Mouse (Mus musculus) liver, embryonic 15.5 days (tissue): Measurements from ENCODE around the gene Nkpd1. TPM values are rescaled to one million over a fixed set of nuclear protein-coding genes. Genes with fewer than 3 reads are reported as not detected.

Experiments
- ATAC-seq: fragments of 200-750 bp; cut with Nextera tagmentation; 2 replicates; pipeline ENCODE4 v1.8.0; 2017; ENCODE audit warnings: moderate number of reproducible peaks, mild to moderate bottlenecking, moderate library complexity; ENCODE audit not compliant: insufficient read depth
- H3K27ac ChIP-seq: fragments of 300-500 bp; sonication (generic); replicated peaks from 2 replicates; pipeline ENCODE4 v1.5.1; 2015; ENCODE audit warnings: mild to moderate bottlenecking, inconsistent platforms
- H3K27me3 ChIP-seq: fragments of 300-500 bp; sonication (generic); 2 replicates; pipeline ENCODE4 v1.6.1; 2015; ENCODE audit warnings: mild to moderate bottlenecking, inconsistent platforms
- H3K36me3 ChIP-seq: fragments of 300-500 bp; sonication (generic); replicated peaks from 2 replicates; pipeline ENCODE4 v1.6.1; 2015; ENCODE audit warnings: moderate library complexity, mild to moderate bottlenecking, inconsistent platforms
- H3K4me1 ChIP-seq: fragments of 300-500 bp; sonication (generic); replicated peaks from 2 replicates; pipeline ENCODE4 v1.6.1; 2015; ENCODE audit warnings: inconsistent platforms
- H3K4me2 ChIP-seq: fragments of 300-500 bp; sonication (generic); 2 replicates; pipeline ENCODE4 v1.6.1; 2015; ENCODE audit warnings: moderate library complexity, mild to moderate bottlenecking, inconsistent platforms
- H3K4me3 ChIP-seq: fragments of 300-500 bp; sonication (generic); replicated peaks from 2 replicates; pipeline ENCODE4 v1.5.1; 2015; ENCODE audit warnings: mild to moderate bottlenecking, inconsistent platforms
- H3K9ac ChIP-seq: fragments of 300-500 bp; sonication (generic); 2 replicates; pipeline ENCODE4 v1.6.1; 2015; ENCODE audit warnings: moderate library complexity, mild to moderate bottlenecking, inconsistent platforms
- H3K9me3 ChIP-seq: fragments of 300-500 bp; sonication (generic); replicated peaks from 2 replicates; pipeline ENCODE4 v1.6.1; 2016; ENCODE audit warnings: inconsistent platforms
- WGBS: fragments of 180-500 bp; shearing (Covaris S2); methylation state at CpG from one replicate; pipeline ENCODE4 v1.1.7; 2015; ENCODE audit warnings: mixed read lengths; ENCODE audit not compliant: insufficient replicate concordance; 5-methylcytosine and 5-hydroxymethylcytosine counted together
- polyA plus RNA-seq: library from polyadenylated mRNA; unstranded; fragments of >200 nt; fragmentation: Nextera tagmentation; extraction: Ambion mirVana; gene quantifications from 2 replicates; pipeline ENCODE4 v1.2.1, GENCODE M21; 2015

Gene Nkpd1
- polyA plus RNA-seq, 1 experiment from 2014 or later, result not detected

- peaks cover 70% of the 10 kb centered on the region for H3K27me3 ChIP-seq
- no peaks in the 10 kb centered on the region for H3K9me3 ChIP-seq
- peaks cover 27% of the 10 kb centered on the region for H3K4me1 ChIP-seq
- peaks cover 8% of the 10 kb centered on the region for H3K36me3 ChIP-seq
- 20% methylated on average over 24 of the region's 24 CpGs for WGBS
- H3K27ac ChIP-seq, result no peak overlapping the region
- H3K4me2 ChIP-seq, result peak overlapping the region; percentile 61
- peak overlapping the region; percentile 37; the same call in 1 of the 2 replicates for H3K4me3 ChIP-seq
- H3K9ac ChIP-seq, result no peak overlapping the region
- ATAC-seq, result no peak
Measured at GRCm38 (mm10) chr7:19524420-19525104, 6.9 kb downstream of the Nkpd1 start.

GRCm38 (mm10) chr7:19525105-19525481, 7.5 kb downstream of the Nkpd1 start:
- H3K4me1 ChIP-seq, result peaks cover 22% of the 10 kb centered on the region
- WGBS, result 53% methylated on average over 2 of the region's 2 CpGs
- no peak overlapping the region for H3K4me3 ChIP-seq
- peaks cover 64% of the 10 kb centered on the region for H3K27me3 ChIP-seq
- H3K4me2 ChIP-seq, result no peak overlapping the region
- H3K9ac ChIP-seq, result no peak overlapping the region
- no peak overlapping the region for H3K27ac ChIP-seq
- no peaks in the 10 kb centered on the region for H3K9me3 ChIP-seq
- ATAC-seq, result no peak
- peaks cover 13% of the 10 kb centered on the region for H3K36me3 ChIP-seq

- peaks cover 72% of the 10 kb centered on the region for H3K36me3 ChIP-seq
Measured at GRCm38 (mm10) chr7:19531077-19531476, 13.4 kb downstream of the Nkpd1 start.

GRCm38 (mm10) chr7:19532240-19532639, 14.6 kb downstream of the Nkpd1 start:
- Histone ChIP-seq H3K4me1 (0 out of 2 replicates have a peak, but pooled peaks cover 3% of the 10 kb centered on the region), H3K9me3 (no peaks in the 10 kb centered on the region), H3K9ac (no peak overlapping the region), H3K27me3 (no peaks in the 10 kb centered on the region), H3K4me2 (no peak overlapping the region), H3K4me3 (no peak overlapping the region), H3K36me3 (peaks cover 78% of the 10 kb centered on the region), H3K27ac (no peak overlapping the region)
- 88% methylated on average over 14 of the region's 14 CpGs for WGBS
- ATAC-seq, result no peak

More at GRCm38 (mm10) chr7:19531077-19531476, 13.4 kb downstream of the Nkpd1 start:
- 71% methylated on average over 10 of the region's 10 CpGs for WGBS
- H3K4me3 ChIP-seq, result no peak overlapping the region
- peaks cover 5% of the 10 kb centered on the region; the same call in 1 of the 2 replicates for H3K27me3 ChIP-seq
- no peak overlapping the region for H3K4me2 ChIP-seq
- ATAC-seq, result no peak
- H3K9me3 ChIP-seq, result no peaks in the 10 kb centered on the region
- H3K27ac ChIP-seq, result no peak overlapping the region
- H3K4me1 ChIP-seq, result 0 out of 2 replicates have a peak, but pooled peaks cover 3% of the 10 kb centered on the region
- no peak overlapping the region for H3K9ac ChIP-seq

GRCm38 (mm10) chr7:19534676-19535075, 17.0 kb downstream of the Nkpd1 start:
- no peak overlapping the region for H3K4me3 ChIP-seq
- no peak overlapping the region for H3K9ac ChIP-seq
- no peak overlapping the region for H3K27ac ChIP-seq
- WGBS, result 89% methylated on average over 10 of the region's 10 CpGs
- peaks cover 74% of the 10 kb centered on the region for H3K36me3 ChIP-seq
- no peaks in the 10 kb centered on the region for H3K9me3 ChIP-seq
- H3K4me2 ChIP-seq, result no peak overlapping the region
- H3K27me3 ChIP-seq, result no peaks in the 10 kb centered on the region
- ATAC-seq, result no peak
- H3K4me1 ChIP-seq, result 0 out of 2 replicates have a peak, but pooled peaks cover 3% of the 10 kb centered on the region

GRCm38 (mm10) chr7:19540771-19541566, 23.3 kb downstream of the Nkpd1 start:
- H3K36me3 ChIP-seq, result peaks cover 22% of the 10 kb centered on the region
- H3K9me3 ChIP-seq, result no peaks in the 10 kb centered on the region
- no peaks in the 10 kb centered on the region for H3K27me3 ChIP-seq
- H3K27ac ChIP-seq, result no peak overlapping the region
- H3K4me2 ChIP-seq, result no peak overlapping the region
- WGBS, result 92% methylated on average over 2 of the region's 2 CpGs
- no peak overlapping the region for H3K4me3 ChIP-seq
- ATAC-seq, result no peak
- peaks cover 32% of the 10 kb centered on the region for H3K4me1 ChIP-seq
- no peak overlapping the region for H3K9ac ChIP-seq

- Histone ChIP-seq H3K9me3 (no peaks in the 10 kb centered on the region), H3K4me3 (no peak overlapping the region), H3K27me3 (no peaks in the 10 kb centered on the region), H3K36me3 (peaks cover 18% of the 10 kb centered on the region), H3K4me2 (no peak overlapping the region), H3K27ac (no peak overlapping the region), H3K4me1 (peaks cover 39% of the 10 kb centered on the region), H3K9ac (no peak overlapping the region)
- WGBS, result 84% methylated on average over 7 of the region's 7 CpGs
- no peak for ATAC-seq
Measured at GRCm38 (mm10) chr7:19541681-19542154, 24.1 kb downstream of the Nkpd1 start.

- Histone ChIP-seq H3K4me1 (peaks cover 44% of the 10 kb centered on the region), H3K9ac (no peak overlapping the region), H3K9me3 (no peaks in the 10 kb centered on the region), H3K27ac (no peak overlapping the region), H3K4me3 (no peak overlapping the region), H3K36me3 (peaks cover 16% of the 10 kb centered on the region), H3K27me3 (no peaks in the 10 kb centered on the region), H3K4me2 (no peak overlapping the region)
- 62% methylated on average over 8 of the region's 8 CpGs for WGBS
- no peak for ATAC-seq
Measured at GRCm38 (mm10) chr7:19542155-19542691, 24.6 kb downstream of the Nkpd1 start.

GRCm38 (mm10) chr7:19543584-19543983, 25.9 kb downstream of the Nkpd1 start:
- H3K4me2 ChIP-seq, result no peak overlapping the region
- H3K27ac ChIP-seq, result no peak overlapping the region
- no peaks in the 10 kb centered on the region for H3K27me3 ChIP-seq
- H3K4me1 ChIP-seq, result peaks cover 58% of the 10 kb centered on the region
- WGBS, result 46% methylated on average over 6 of the region's 6 CpGs
- no peak overlapping the region for H3K9ac ChIP-seq
- no peak overlapping the region for H3K4me3 ChIP-seq
- peaks cover 10% of the 10 kb centered on the region; the same call in 1 of the 2 replicates for H3K36me3 ChIP-seq
- ATAC-seq, result no peak
- no peaks in the 10 kb centered on the region for H3K9me3 ChIP-seq

- ATAC-seq, result no peak
- Histone ChIP-seq H3K4me2 (no peak overlapping the region), H3K9ac (no peak overlapping the region), H3K27ac (peak overlapping the region; percentile 38; the same call in 1 of the 2 replicates), H3K36me3 (peaks cover 11% of the 10 kb centered on the region; the same call in 1 of the 2 replicates), H3K4me3 (no peak overlapping the region), H3K4me1 (peaks cover 65% of the 10 kb centered on the region), H3K27me3 (no peaks in the 10 kb centered on the region), H3K9me3 (no peaks in the 10 kb centered on the region)
- 64% methylated on average over 3 of the region's 3 CpGs for WGBS
Measured at GRCm38 (mm10) chr7:19546007-19546406, 28.4 kb downstream of the Nkpd1 start.
